Mouse (Mus musculus) embryonic fibroblast, embryonic 13.5 days (primary cell): ENCODE measurements around the gene Gm17657.

ENCODE experiments used
- CTCF ChIP-seq: IDR thresholded peaks from 2 replicates; pipeline ENCODE4 v1.5.1; 2011; ENCODE audit warnings: mild to moderate bottlenecking, control low read depth, low read length, moderate library complexity, borderline replicate concordance; ENCODE audit not compliant: insufficient read depth
- POLR2A ChIP-seq: IDR thresholded peaks from 2 replicates; pipeline ENCODE4 v1.6.1; 2011; ENCODE audit warnings: low read depth, mild to moderate bottlenecking, control low read depth, low read length, moderate library complexity

DNA sequence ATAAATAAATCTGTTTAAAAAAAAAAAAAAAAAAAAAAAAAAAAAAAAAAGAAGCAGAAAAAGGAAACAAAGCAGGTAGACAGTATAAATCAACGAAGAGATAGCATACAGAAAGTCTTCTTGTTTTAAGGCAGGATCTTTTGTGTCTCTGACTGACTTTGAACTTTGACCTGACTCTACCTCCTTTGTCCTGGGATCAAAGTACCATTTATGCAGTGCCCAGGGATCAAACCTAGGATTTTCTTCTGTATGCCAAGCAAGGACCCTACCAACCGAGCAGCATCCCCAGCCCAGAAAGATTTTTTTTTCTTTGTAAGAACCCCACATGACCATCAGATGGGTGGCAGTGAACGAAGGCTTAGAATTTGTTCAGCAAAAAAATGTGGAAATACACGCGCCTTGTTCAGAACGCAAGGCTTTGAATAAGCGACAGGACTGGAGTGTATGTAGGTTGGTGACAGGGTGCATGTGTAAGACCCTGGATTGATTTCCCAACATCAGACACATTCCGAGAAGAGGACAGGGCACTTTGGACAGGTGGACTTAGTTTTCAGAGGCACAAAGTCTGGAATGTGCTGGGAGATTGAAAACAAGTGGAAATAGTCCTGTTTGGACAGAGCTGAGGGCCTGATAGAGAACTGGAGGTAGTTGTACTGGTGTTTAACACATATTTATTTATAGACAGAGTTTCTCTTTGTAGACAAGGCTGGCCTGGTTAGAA is 61.0 kb downstream of the Gm17657 start:
- TF ChIP-seq CTCF (no peak), POLR2A (no peak)
